ENCODE assay signal across 24 mouse cellular contexts in genomic region chr10:68844066-68844465, GRCm38 (mm10).
A peak's percentile ranks its signal among the peaks of the same experiment; 100 is the strongest.
DNase-seq lines count a peak whose midpoint lies in the region; ATAC-seq and TF ChIP-seq lines count a peak whose summit lies in the region.
"Had no signal": no experiment of that assay in that cellular context is flagged by ENCODE, and none has a peak within 500 bp of the region (broad histone marks: within the 10 kb centered on the region; RNA-seq: fewer than 3 reads in every experiment).

No protein-coding gene starts in this region.

- WGBS in heart, postnatal 0 days: 82% methylated on average over 4 of the region's 4 CpGs

- H3K4me3 ChIP-seq in heart, postnatal 0 days (ENCODE audit: low read depth, low read length): no peak overlapping the region
- H3K4me3 ChIP-seq: embryonic facial prominence, embryonic 15.5 days; heart, embryonic 15.5 days; left cerebral cortex, adult 2 months; neural tube, embryonic 13.5 days had no signal

- no peaks in the 10 kb centered on the region for H3K9me3 ChIP-seq in heart, postnatal 0 days (replicated peaks; ENCODE audit: control insufficient read depth, low read length)
- H3K9me3 ChIP-seq: embryonic facial prominence, embryonic 15.5 days; heart, embryonic 15.5 days; neural tube, embryonic 13.5 days had no signal

- H3K4me1 ChIP-seq in heart, postnatal 0 days (ENCODE audit: control insufficient read depth, insufficient read depth): peaks cover 17% of the 10 kb centered on the region

- H3K9ac ChIP-seq in heart, postnatal 0 days (replicated peaks; ENCODE audit: low read depth, low read length): no peak overlapping the region
- H3K9ac ChIP-seq: embryonic facial prominence, embryonic 15.5 days; heart, embryonic 15.5 days; neural tube, embryonic 13.5 days had no signal

- no peak overlapping the region for H3K4me2 ChIP-seq in heart, postnatal 0 days (ENCODE audit: low read depth, low read length)
- H3K4me2 ChIP-seq: embryonic facial prominence, embryonic 15.5 days; heart, embryonic 15.5 days; neural tube, embryonic 13.5 days had no signal

- ATAC-seq in heart, postnatal 0 days (ENCODE audit: insufficient read depth, low read depth): no peak
- ATAC-seq in activated CD4-positive, CD25-positive, alpha-beta regulatory T cell, adult 4 months: peak; percentile 40
- 0 out of 2 replicates have a peak, but pooled peaks have one; percentile 30 for ATAC-seq in monocyte, adult 5-6 weeks (replicated peaks; ENCODE audit: insufficient number of reproducible peaks, low FRiP score, low TSS enrichment, poor library complexity, severe bottlenecking)
- ATAC-seq: forebrain, embryonic 16.5 days; hindbrain, postnatal 0 days had no signal

- DNase-seq in heart, postnatal 0 days (ENCODE audit: low spot score): no peak
- no peak for DNase-seq in heart, adult 9 months (ENCODE audit: low spot score in 2 of 2)
- DNase-seq in CD4-positive, CD25-positive, alpha-beta regulatory T cell, adult 2 months (ENCODE audit: low read depth, low spot score): peak; percentile 33
- DNase-seq in frontal cortex, postnatal 36 days (ENCODE audit: low spot score in 2 of 2): no peak
- no peak for DNase-seq in Muller cell, postnatal 12 days (ENCODE audit: inconsistent ontology term)
- no peak for DNase-seq in natural killer cell, adult 2 months (ENCODE audit: low spot score in 2 of 2)
- DNase-seq: adrenal gland, postnatal 25 days; cerebellum, adult 11 months; cerebellum, postnatal 14 days; heart, adult 18-20 months; kidney, adult 18-20 months; kidney, postnatal 14 days; left cerebral cortex, postnatal 4 days; liver; lung, adult 18-20 months had no signal

- 0 out of 2 replicates have a peak, but pooled peaks have one; percentile 1 for TF ChIP-seq CTCF in heart, postnatal 0 days (IDR thresholded peaks at IDR 0.05; ENCODE audit: low read depth)

- H3K36me3 ChIP-seq in heart, postnatal 0 days (replicated peaks; ENCODE audit: control insufficient read depth, insufficient read depth, low read length): no peaks in the 10 kb centered on the region
- H3K36me3 ChIP-seq: embryonic facial prominence, embryonic 15.5 days; heart, embryonic 15.5 days; neural tube, embryonic 13.5 days had no signal

- no peak overlapping the region for H3K27ac ChIP-seq in heart, postnatal 0 days (ENCODE audit: low read depth)
- H3K27ac ChIP-seq: embryonic facial prominence, embryonic 15.5 days; heart, embryonic 15.5 days; hindbrain, postnatal 0 days; left cerebral cortex, adult 2 months; neural tube, embryonic 13.5 days; stomach, postnatal 0 days had no signal

- no peak for TF ChIP-seq EP300 in heart, postnatal 0 days (IDR thresholded peaks at IDR 0.05; ENCODE audit: low read depth)

- no peaks in the 10 kb centered on the region for H3K27me3 ChIP-seq in heart, postnatal 0 days (ENCODE audit: control insufficient read depth, insufficient read depth, low read length)
- H3K27me3 ChIP-seq: embryonic facial prominence, embryonic 15.5 days; heart, embryonic 15.5 days; neural tube, embryonic 13.5 days had no signal
